Mouse (Mus musculus) right cerebral cortex, postnatal 4 days (tissue): Measurements from ENCODE around the gene Dlx3.

ENCODE experiments used
- DNase-seq: peaks from one replicate; pipeline ENCODE4 v3.0.0-alpha.2; 2022

Dlx3 gene

DNA sequence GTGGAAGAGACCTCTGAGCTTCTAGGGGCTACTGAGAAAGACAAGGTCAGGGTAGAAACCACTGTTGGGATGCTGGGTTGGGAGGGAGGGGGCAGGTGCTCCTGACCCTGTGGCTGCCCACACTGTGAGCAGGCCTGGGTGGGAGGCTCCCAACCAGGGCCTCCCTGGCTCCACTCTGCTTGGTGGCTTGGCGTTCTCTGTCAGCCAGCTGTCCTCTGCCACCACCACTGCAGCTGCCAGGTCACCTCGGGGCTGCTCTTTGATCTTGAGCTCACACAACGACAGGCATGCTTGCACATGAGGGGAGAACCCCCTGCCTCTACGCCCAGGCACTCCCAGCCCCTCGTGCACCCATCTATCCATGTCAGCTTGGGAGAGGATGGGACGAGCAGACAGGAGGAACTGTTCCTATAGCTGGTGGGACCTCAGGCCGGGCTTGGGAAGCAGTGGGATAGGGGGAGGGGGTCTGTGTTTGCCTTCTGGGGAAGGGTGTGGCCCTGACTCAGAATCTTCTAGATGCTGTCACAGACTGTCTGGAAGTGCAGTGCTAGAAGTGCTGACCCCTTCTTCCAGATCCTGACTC lies 5.5 kb downstream of the Dlx3 start:
- no peak for DNase-seq

DNA sequence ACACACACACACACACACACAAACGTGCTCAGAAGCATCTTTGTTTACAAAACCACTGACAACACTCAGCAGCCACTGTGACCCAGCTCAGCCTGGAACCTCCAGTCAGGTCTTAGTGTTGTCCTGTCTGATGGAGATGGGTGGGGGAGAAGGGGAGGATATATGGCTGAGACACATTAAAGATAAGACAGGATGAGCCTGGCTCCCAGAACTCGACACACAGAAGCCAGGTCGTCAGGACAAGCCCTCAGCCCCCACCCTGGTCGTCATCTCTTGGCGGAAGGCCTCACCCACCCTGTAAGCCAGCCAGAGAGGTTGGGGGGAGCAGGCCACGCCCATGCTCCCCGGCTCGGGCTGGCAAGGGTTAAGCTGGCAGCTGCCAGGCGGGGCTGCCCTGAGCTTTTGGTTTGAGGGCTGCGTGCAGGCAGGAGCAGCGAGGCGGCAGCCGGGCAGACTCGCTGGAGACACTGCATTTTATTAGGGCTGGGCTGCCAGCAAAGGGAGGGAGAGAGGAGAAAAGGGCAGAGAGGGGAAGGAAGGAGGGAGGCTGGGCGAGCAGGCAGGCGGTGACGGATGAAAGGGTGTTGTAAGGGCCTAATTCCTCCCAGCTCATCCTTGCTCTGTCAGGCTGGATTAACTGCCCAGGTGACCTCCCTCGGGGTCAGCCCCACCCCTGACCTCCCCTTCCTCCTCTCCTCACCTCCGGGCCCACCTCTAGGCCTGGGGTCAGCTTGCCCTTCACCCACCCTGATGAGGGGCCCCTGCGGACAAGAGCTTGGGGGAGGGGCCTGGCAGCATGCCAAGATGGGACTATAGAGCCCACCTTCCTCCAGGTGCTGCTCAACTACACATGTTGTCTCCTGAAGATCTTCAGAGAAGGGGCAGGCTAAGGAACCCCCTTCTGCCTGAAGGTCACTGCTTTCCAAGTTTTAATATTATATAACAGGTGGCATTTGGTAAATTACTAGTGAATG lies 6.6 kb downstream of the Dlx3 start:
- DNase-seq = no peak

DNA sequence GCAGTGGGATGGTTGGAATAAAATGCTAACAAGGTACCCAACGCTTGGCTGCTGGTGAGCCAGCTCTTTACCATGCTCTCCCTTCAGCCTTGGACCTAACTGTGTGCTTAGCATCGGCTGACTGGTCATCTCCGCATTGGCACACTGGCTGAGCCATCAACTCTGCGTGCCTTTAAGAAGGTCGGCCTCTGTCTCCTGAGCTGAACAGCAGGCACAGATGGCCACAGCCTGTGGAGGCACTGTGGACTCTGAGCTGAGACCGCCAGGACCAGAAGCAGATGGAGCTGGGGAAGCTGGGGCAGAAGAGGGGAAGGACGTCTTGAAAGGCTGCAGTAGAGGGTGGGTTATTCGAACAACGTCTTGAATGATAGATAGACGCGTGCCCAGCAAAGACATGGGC lies 8.4 kb downstream of the Dlx3 start:
- no peak for DNase-seq

DNA sequence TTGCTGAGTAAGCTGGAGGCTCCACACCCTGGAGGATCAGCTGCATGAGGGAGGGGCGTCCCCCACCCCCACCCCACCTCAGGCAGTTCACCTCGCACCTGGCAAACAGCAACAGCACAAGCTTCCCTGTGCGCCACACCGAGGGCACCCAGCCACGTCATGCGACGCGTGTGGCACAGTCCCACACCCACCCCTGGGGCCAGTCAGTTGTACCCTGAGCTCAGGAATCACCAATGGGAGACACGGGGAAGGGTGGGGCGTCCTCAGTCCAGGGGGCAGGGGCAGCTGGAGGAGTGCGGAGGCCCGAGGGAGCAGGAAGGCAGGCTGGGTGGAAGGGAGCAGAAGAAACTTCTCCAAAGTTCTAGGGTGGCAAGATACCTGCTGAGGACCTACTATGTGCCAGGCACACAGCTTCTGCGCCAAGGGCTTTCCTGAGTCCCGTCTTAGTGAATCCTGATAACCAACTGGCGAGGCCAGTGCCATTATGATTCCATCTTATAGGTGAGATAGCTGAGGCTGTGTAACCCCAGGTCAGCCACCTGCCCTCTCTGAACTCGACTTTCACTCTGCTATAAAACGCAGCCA lies 10.8 kb downstream of the Dlx3 start:
- no peak for DNase-seq

DNA sequence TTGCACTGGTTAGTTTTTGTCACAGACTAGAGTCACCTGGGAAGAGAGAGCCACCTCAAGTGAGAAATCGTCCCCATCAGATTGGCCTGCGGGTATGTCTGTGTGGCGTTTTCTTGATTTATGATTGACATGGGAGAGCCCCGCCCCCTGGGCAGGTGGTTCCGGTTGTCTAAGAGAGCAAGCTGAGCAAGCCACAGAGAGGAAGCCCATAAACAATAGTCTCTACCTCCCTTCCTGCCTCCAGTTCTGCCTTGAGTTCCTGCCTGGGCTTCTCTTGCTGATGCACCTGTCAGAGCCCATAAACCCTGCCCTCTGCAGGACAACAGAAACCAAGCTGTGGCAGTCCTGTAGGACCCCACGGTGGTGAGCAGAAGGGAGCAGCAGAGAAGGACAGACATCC lies 13.4 kb downstream of the Dlx3 start:
- DNase-seq = no peak

DNA sequence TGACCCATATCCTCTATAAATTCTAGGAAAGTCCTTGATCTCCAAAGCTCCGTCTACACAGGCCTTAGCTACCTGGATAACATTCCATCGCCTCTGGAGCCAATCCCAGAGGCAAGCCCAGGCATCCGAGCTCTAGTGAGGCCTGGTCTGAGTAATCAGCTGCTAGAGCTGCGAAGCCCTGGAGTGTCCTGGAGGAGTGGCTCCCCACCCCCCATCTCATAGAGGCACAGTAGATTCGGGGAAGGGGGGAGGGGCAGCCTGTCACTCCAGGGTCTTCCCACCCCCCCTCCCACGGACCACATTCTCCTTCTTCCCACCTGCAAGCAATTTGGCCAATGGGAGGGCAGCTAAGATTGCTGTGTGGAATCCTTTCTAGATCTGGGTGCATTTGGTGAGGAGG lies 17.4 kb downstream of the Dlx3 start:
- DNase-seq = no peak

DNA sequence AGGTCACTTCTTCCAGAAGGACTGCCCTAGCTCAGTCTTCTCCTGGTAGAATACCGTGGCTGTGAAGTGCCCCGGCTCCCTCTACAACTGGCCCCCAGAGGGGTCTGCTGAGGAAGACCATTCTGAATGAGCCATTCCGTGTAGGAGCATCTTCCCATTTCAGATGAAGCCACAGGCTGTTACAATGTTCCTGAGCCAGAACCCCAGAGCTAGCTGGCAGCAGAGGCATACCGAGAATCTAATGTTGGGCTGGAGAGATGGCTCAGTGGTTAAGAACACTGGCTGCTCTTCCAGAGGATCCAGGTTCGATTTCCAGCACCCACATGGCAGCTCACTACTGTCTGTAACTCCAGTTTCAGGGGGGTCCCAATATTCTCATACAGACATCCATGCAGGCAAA lies 20.0 kb downstream of the Dlx3 start:
- DNase-seq = no peak

DNA sequence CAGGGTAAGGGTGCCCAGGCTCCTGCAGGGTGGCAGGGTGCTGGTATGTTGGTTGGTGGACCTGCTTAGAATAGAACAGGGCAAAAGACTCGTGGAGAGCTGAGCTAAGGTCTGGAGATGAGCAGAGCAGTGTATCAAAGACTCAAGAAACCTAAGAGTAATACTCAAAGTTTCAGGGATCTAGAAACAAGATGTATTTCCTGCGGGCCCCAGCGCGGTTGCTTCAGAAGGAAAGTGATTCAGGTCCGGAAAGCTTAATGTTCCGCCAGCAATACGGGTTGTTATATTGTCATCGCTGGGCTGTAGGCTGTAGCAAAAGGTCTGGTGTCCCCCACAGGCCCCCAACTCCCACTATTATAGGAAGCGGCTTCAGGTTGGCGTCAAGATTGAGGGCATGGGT lies 22.3 kb downstream of the Dlx3 start:
- no peak for DNase-seq

DNA sequence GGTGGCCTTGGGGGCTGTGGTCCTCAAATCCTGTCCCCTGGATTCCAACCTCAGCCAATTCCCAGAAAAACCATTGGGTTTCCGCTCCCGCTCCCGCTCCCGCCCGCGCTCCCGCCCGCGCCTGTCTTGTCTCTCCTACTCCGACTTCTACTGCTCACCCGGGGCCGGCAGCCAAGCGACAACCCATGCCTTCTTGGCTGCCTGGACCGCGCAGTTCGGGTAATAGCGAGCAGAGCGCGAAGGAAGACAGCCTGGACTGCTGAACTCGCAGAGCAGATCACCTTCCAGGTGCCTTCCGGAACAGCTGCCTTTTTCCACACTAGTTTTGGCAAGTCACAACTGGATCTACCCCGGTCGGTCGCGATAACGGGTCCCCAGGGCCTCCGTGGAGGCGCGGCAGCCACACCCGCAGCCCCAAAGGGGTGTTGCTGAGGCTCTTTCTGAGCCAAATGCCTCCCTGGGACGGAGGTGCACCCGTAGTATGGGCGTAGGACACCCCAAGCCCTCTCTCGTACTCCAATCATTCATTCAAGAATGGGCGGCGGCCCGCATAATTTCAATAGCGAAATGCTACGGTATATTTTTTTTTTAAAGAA lies 23.2 kb downstream of the Dlx3 start:
- peak; percentile 43 for DNase-seq

DNA sequence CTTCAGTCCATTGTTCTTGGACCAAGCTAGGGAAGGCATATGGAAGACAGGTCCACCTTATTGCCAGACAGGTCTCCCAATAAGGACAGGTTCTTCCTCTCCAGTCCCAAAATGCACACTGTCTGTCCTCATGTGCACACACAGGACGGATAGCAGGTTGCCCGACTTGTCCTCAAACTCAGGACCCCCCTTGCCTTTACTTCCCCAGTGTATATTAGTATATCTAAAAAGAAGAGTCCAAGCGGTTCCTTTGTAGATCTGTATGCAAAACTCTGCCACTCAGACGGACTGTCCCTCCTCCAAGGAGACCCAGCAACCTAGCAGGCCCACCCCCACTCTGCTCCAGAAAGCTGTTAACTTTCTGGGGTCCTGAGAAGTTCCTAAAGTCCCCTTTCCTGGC lies 23.7 kb downstream of the Dlx3 start:
- DNase-seq = no peak

DNA sequence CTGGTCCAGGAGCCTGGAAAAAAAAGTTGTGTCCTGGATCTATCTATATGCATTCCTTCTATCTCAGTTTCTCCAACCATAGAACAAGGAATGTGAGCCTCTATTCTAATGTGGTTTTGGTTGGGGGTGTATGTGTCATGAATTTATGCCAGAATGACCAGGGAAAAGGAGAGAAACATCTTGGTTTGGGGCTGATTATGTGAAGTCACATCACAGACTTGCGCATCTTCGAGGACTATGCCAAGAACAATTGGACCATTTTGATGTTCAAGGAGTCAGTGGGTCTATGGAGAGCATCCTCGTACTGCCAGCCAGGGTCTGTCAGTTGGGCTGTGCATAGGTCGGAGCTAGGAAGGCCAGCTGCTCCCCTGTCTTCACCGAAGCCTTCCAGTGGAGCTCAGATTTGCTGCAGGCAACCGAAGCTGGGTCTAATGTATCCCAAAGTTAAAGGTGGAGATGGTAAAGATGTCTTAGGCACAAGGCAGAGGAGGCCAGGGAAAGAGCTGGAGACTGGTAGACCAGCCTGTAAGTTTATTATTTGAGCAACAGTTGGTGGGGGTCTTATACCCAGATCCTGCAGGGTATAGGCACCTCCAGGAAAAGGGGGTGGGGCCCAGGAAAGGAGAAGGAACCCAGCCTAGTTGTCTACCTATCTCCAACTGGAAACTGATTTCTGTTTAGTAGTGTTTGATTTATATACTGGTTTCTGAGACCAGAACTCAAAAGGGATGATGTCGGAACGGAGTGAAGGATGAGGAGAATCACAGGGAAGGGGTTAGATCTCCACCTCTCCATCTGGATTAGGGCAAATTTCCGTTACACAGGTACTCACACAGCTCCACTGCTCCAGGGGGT lies 24.4 kb downstream of the Dlx3 start:
- no peak for DNase-seq

DNA sequence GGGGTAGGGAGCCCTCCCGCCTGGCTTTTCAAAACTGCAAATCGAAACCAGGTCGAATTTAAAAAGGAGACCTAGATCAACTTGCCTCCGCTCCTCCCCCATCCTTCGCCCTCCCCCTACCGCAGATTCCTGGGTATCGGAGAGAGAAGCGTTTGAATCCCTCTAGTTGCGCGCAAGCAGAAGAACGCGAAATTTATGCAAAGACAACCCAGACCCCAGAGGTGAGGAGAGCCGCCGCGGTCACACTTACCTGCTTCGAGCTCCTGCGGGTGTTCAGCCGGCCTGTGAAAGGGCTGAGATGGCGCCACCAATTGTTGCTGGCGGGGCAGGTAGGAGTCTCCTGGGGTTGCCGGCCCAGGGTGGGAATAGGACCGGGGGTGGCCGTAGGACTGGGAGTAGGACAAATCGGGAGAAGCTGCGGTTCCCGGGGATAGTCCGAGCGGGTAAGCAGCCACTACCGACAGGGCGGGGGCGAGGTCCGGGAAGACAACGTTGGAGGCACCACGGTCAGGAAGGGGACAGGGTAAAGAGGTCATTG lies 25.1 kb downstream of the Dlx3 start:
- no peak for DNase-seq

DNA sequence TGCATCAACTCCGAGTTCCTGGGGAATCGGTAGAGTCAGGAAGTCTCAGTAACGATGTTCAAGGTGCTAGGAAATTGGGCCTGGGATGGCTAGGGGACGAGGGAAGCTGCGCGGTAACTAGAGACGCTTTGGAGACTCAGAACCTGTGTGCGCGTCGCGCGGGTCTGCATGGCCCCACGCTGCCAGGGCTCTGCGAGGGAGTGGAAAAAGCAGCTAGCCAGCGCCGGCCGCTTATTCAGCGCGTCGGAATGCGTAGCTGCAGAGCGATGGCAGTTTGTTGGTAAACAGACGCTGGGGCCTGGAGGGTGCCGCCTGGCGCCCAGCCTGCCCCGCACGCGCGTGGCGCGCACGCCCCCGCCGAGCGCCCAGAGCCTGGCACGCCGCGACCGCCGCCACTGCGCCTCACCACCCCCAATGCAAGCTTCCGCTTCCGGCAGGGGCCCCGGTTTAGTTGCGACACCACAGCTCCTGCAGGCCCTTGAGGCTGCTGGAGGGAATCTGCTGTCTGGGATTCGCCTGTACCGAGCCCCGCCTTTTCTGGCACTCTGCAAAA lies 26.0 kb downstream of the Dlx3 start, which contains the start of gene Dlx4:
Gene Dlx4, minus strand, starts transcription at position 413 of the 553 bp plus-strand sequence.
- no peak for DNase-seq

DNA sequence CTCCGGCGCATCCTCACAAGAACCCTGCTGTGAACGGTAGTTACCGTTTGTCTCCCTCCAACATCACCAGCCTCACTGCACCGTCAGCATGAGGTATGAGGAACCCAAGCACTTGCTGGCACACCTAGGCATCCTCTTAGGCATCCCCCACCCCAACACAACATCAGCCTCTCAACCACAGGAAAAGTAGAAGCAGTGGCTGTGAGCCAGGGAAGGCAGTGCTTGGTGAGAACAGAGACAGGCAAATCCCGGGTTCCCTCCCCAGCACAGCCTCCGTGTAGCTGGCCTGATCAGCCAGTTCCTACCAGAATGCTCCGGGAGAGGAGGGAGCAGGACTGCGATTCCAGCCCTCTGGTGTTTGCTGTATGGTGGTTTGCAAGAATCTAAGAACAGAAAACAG lies 28.8 kb downstream of the Dlx3 start:
- no peak for DNase-seq

DNA sequence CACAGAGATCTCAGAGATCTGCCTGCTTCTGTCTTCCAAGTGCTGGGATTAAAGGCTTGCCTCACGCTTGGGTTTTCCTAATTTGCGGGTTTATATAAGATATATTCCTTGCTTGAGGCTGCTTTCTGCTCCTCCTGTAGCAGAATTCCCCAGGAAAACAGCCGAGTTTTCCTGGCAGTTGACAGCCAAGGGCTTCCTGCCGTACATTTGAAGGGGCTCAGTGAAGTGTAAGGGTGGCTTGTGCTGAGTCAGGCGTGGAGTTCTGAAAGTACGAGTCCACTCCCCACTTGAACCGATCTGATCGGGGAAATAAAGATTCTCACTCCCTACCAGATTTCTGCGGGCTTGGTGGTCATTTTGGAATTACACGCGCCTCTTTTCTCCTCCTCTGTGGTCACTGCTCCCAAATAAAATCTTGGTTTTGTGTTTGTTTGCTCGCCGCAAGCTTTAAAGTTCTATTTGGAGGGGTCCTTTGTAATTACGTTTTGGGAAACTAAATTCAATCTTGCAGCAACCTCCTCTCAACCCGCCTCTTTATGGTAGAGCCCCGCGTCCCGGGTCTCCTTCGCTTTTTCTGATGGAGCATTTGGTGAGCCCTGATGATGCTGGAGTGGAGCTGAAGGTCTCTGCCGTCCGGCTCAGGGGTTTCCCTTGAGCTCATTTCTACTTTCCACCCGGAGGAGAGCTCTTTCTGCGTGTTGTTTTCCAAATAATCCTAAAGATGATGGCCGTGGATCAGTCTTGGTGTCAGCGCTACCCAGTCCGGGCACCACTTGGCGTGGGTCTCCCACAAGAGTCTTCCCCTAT lies 29.7 kb downstream of the Dlx3 start:
- no peak for DNase-seq

DNA sequence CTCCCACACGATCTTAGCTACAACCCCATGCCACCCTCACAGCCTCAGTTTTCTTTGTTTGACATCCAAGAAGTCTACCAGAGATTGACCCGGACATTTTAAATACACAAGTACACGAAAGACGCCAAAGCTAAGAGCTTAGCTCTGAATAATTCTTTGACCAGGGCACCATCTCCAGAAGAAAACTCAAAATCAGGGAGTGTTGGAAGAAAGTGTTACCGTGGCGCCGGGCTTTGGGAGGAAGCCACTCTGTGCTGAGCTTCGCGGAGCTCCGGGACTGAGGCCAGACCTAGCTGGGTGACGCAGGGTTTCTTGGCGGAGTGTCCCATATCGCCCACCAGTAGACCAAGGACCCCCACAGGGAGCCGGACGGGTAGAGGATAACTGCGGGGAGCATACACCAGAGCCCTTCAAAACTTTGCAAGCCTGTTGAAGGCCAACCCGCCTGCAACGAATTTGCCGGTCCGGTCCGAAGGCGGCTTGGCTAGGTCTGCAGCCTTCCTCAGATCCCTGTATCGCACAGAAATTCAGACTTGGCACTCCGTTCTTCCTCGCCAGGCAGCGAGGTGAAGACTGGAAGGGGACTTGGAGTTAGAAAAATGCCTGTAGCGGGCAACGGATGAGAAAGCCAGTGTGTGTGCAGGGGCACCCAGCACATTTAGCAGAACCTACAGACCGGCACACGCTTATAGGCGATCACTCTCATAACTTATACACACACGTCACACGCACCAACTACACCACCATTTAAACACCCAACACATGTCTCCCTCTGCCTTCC lies 30.5 kb downstream of the Dlx3 start:
- peak; percentile 27 for DNase-seq

DNA sequence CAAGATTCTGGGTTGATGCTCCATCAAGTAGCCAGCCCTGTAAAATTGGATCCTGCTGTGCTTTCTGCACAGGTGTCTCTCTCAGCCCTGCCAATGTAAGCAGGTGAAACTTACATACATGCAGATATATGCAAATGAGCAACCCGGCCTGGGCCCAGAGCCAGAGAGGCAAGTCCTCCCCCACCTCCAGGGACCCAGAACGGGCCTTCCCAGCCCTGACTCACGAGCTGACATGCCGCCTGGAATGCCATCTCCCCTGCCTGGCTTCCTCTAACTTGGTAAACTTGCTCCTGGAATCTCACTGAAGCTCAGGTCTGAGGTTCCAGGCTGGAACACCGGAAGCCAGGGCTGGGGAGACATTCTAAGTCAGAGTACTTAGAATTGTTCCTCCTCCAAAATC lies 33.2 kb downstream of the Dlx3 start:
- DNase-seq = no peak

DNA sequence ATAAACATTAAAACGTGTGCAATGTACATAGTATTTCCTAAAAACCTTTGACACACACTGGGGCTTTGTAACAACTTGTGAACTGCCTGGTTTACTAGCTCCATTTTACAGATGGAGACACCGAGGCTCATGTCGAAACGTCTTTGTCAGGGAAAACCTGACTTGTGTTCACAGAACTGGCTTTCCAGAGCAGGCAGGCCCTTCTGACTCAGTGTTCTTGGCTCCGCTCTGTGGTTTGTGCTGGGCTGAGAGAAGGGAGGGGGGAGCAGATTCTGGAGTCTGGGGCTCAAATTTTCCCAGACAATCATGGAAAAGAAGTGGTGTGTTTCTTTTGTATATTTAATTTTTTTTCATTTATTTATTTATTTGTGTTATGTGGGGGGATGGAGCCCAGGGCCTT lies 33.8 kb downstream of the Dlx3 start:
- DNase-seq = no peak

DNA sequence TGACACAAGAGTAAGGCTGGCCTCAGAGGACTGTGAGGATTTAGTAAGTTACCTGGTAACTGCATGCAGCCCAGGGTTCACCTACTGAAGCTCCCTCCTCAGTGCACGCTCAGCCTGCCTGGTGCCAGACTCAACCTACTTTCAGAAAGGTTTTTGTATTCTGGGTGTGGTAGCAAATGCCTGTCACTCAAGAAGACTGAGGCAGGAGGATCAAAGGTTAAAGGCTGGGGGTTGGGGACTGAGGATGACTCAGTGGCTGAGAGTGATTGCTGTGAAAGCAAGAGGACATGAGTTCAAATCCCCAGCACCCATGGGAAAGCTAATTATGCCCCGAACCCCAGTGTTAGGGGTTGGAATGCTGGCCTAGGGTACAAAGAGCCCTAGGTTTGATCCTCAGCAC lies 35.6 kb downstream of the Dlx3 start:
- no peak for DNase-seq

DNA sequence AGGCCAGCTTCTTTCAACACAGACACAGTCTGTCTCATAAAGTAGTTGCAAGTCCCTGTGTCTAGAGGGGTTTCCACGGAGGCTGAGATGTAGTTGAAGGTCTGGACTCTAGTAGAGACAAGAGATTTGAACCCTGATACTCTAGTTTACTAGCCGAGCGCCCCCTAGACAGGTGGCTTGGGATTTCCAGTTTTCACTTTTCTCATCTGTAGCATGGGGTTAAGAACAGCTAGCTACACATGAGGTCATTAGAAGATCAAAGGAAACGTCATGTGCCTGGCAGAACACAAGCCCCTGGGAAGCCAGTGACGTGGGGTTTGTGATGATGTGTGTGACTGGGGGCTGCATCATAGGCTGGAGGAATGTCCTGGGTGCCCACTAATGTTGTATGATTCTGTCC lies 37.4 kb downstream of the Dlx3 start:
- no peak for DNase-seq
